Mouse (Mus musculus) kidney, adult 2 months (tissue): ENCODE results near the gene Bfsp2. TPM values are rescaled to one million over a fixed set of nuclear protein-coding genes. Genes with fewer than 3 reads are reported as not detected.

Source experiments
- DNase-seq: peaks from one replicate; pipeline ENCODE4 v3.0.0; 2021
- H3K27ac ChIP-seq: fragments of 200-500 bp; 2 replicates; pipeline ENCODE4 v1.5.1; 2012; ENCODE audit warnings: low read depth, low read length, control low read depth, inconsistent platforms; ENCODE audit not compliant: insufficient read depth
- H3K27me3 ChIP-seq: fragments of 200-500 bp; replicated peaks from 2 replicates; pipeline ENCODE4 v1.6.1; 2012; ENCODE audit warnings: mild to moderate bottlenecking, moderate library complexity, low read length, inconsistent platforms; ENCODE audit not compliant: control insufficient read depth, insufficient read depth
- H3K36me3 ChIP-seq: fragments of 200-500 bp; 2 replicates; pipeline ENCODE4 v1.6.1; 2012; ENCODE audit warnings: mild to moderate bottlenecking, moderate library complexity, low read length, inconsistent platforms; ENCODE audit not compliant: control insufficient read depth, insufficient read depth
- H3K4me1 ChIP-seq: fragments of 200-500 bp; 2 replicates; pipeline ENCODE4 v1.6.1; 2011; ENCODE audit warnings: low read length; ENCODE audit not compliant: control insufficient read depth, insufficient read depth
- H3K4me3 ChIP-seq: fragments of 200-500 bp; 2 replicates; pipeline ENCODE4 v1.5.1; 2011; ENCODE audit warnings: mild to moderate bottlenecking, low read depth, low read length, control low read depth; ENCODE audit not compliant: insufficient read depth
- CTCF ChIP-seq: fragments of 200-500 bp; conservative IDR thresholded peaks from 2 replicates; pipeline ENCODE4 v1.5.1; 2011; ENCODE audit warnings: low read depth, mild to moderate bottlenecking, control low read depth, low read length, moderate library complexity, mixed read lengths; ENCODE audit not compliant: insufficient read depth, insufficient read length
- POLR2A ChIP-seq: fragments of 200-500 bp; IDR thresholded peaks from one replicate; pipeline ENCODE4 v1.6.1; 2011; ENCODE audit warnings: low read depth, low read length, control low read depth
- WGBS: fragments of 180-500 bp; shearing (Covaris S2); methylation state at CpG from one replicate; pipeline ENCODE4 v1.1.7; 2018; 5-methylcytosine and 5-hydroxymethylcytosine counted together
- polyA plus RNA-seq: library from polyadenylated mRNA; depleted of rRNA; stranded (reverse); fragments of >200 nt; gene quantifications from 2 replicates; pipeline ENCODE4 v1.2.3, GENCODE M21; 2012

The Bfsp2 gene
- polyA plus RNA-seq, 1 experiment, result 0.56 TPM

- H3K4me3 ChIP-seq, result no peak overlapping the region
- H3K27ac ChIP-seq, result no peak overlapping the region
- no peaks in the 10 kb centered on the region for H3K4me1 ChIP-seq
- H3K27me3 ChIP-seq, result no peaks in the 10 kb centered on the region
- H3K36me3 ChIP-seq, result no peaks in the 10 kb centered on the region
- no peak for TF ChIP-seq CTCF
- no peak for TF ChIP-seq POLR2A
- DNase-seq, result no peak
- 81% methylated on average over 13 of the region's 13 CpGs for WGBS
Measured at GRCm38 (mm10) chr9:103430431-103431220, 49.6 kb downstream of the Bfsp2 start.

- Histone ChIP-seq H3K27ac (no peak overlapping the region), H3K36me3 (no peaks in the 10 kb centered on the region), H3K4me3 (no peak overlapping the region), H3K27me3 (no peaks in the 10 kb centered on the region; the same call in 1 of the 2 replicates), H3K4me1 (no peaks in the 10 kb centered on the region)
- WGBS, result 79% methylated on average over 11 of the region's 11 CpGs
- no peak for DNase-seq
- TF ChIP-seq CTCF (no peak), POLR2A (no peak)
Measured at GRCm38 (mm10) chr9:103426425-103426824, 53.8 kb downstream of the Bfsp2 start.

GRCm38 (mm10) chr9:103424869-103425268 is 55.4 kb downstream of the Bfsp2 start:
- H3K27ac ChIP-seq, result no peak overlapping the region
- no peak for DNase-seq
- H3K36me3 ChIP-seq, result no peaks in the 10 kb centered on the region
- no peaks in the 10 kb centered on the region for H3K4me1 ChIP-seq
- TF ChIP-seq POLR2A (no peak), CTCF (no peak)
- no peaks in the 10 kb centered on the region; the same call in 1 of the 2 replicates for H3K27me3 ChIP-seq
- no peak overlapping the region for H3K4me3 ChIP-seq
- WGBS, result 62% methylated on average over 11 of the region's 11 CpGs

GRCm38 (mm10) chr9:103423951-103424350 is 56.3 kb downstream of the Bfsp2 start:
- no peaks in the 10 kb centered on the region for H3K36me3 ChIP-seq
- WGBS, result 77% methylated on average over 8 of the region's 8 CpGs
- TF ChIP-seq CTCF (no peak), POLR2A (no peak)
- no peak overlapping the region for H3K27ac ChIP-seq
- H3K4me3 ChIP-seq, result no peak overlapping the region
- DNase-seq, result no peak
- no peaks in the 10 kb centered on the region; the same call in 1 of the 2 replicates for H3K27me3 ChIP-seq
- H3K4me1 ChIP-seq, result no peaks in the 10 kb centered on the region

GRCm38 (mm10) chr9:103423384-103423783 is 56.8 kb downstream of the Bfsp2 start:
- no peak for TF ChIP-seq CTCF
- TF ChIP-seq POLR2A, result no peak

GRCm38 (mm10) chr9:103422847-103423246 is 57.4 kb downstream of the Bfsp2 start:
- H3K4me3 ChIP-seq, result no peak overlapping the region
- DNase-seq, result no peak
- no peaks in the 10 kb centered on the region for H3K4me1 ChIP-seq
- TF ChIP-seq CTCF, result no peak
- no peak for TF ChIP-seq POLR2A
- WGBS, result 71% methylated on average over 18 of the region's 18 CpGs
- no peaks in the 10 kb centered on the region; the same call in 1 of the 2 replicates for H3K27me3 ChIP-seq
- no peak overlapping the region for H3K27ac ChIP-seq
- no peaks in the 10 kb centered on the region for H3K36me3 ChIP-seq

More at GRCm38 (mm10) chr9:103423384-103423783, 56.8 kb downstream of the Bfsp2 start:
- Histone ChIP-seq H3K27me3 (no peaks in the 10 kb centered on the region; the same call in 1 of the 2 replicates), H3K27ac (no peak overlapping the region), H3K36me3 (no peaks in the 10 kb centered on the region), H3K4me3 (no peak overlapping the region), H3K4me1 (no peaks in the 10 kb centered on the region)
- DNase-seq, result no peak
- 84% methylated on average over 7 of the region's 7 CpGs for WGBS

GRCm38 (mm10) chr9:103420844-103421243 is 59.4 kb downstream of the Bfsp2 start:
- DNase-seq, result no peak
- WGBS, result 56% methylated on average over 3 of the region's 3 CpGs
- Histone ChIP-seq H3K4me3 (no peak overlapping the region), H3K36me3 (no peaks in the 10 kb centered on the region), H3K27ac (no peak overlapping the region), H3K27me3 (no peaks in the 10 kb centered on the region; the same call in 1 of the 2 replicates), H3K4me1 (no peaks in the 10 kb centered on the region)
- no peak for TF ChIP-seq CTCF
- TF ChIP-seq POLR2A, result no peak
